Mouse (Mus musculus) embryonic facial prominence, embryonic 15.5 days (tissue): ENCODE results near the gene Tma7. TPM values are rescaled to one million over a fixed set of nuclear protein-coding genes. Genes with fewer than 3 reads are reported as not detected.
A peak's percentile ranks its signal among the peaks of the same experiment; 100 is the strongest.

Experiments
- ATAC-seq: fragments of 200-750 bp; cut with Nextera tagmentation; 2 replicates; pipeline ENCODE4 v1.8.0; 2017; ENCODE audit warnings: low read depth, moderate TSS enrichment; ENCODE audit not compliant: insufficient number of reproducible peaks, low FRiP score, low TSS enrichment
- H3K27ac ChIP-seq: fragments of 300-500 bp; sonication (generic); replicated peaks from 2 replicates; pipeline ENCODE4 v1.5.1; 2015; ENCODE audit warnings: mild to moderate bottlenecking, inconsistent platforms
- H3K27me3 ChIP-seq: fragments of 300-500 bp; sonication (generic); 2 replicates; pipeline ENCODE4 v1.6.1; 2015; ENCODE audit warnings: inconsistent platforms
- H3K36me3 ChIP-seq: fragments of 300-500 bp; sonication (generic); 2 replicates; pipeline ENCODE4 v1.6.1; 2015; ENCODE audit warnings: mild to moderate bottlenecking, inconsistent platforms
- H3K4me1 ChIP-seq: fragments of 300-500 bp; sonication (generic); 2 replicates; pipeline ENCODE4 v1.6.1; 2015; ENCODE audit warnings: inconsistent platforms
- H3K4me2 ChIP-seq: fragments of 300-500 bp; sonication (generic); replicated peaks from 2 replicates; pipeline ENCODE4 v1.6.1; 2015; ENCODE audit warnings: mild to moderate bottlenecking, inconsistent platforms
- H3K4me3 ChIP-seq: fragments of 300-500 bp; sonication (generic); replicated peaks from 2 replicates; pipeline ENCODE4 v1.5.1; 2015; ENCODE audit warnings: mild to moderate bottlenecking, inconsistent platforms
- H3K9ac ChIP-seq: fragments of 300-500 bp; sonication (generic); 2 replicates; pipeline ENCODE4 v1.6.1; 2015; ENCODE audit warnings: inconsistent platforms
- H3K9me3 ChIP-seq: fragments of 300-500 bp; sonication (generic); replicated peaks from 2 replicates; pipeline ENCODE4 v1.6.1; 2016; ENCODE audit warnings: inconsistent platforms
- WGBS: fragments of 180-500 bp; shearing (Covaris S2); methylation state at CpG from one replicate; pipeline ENCODE4 v1.1.7; 2015; 5-methylcytosine and 5-hydroxymethylcytosine counted together
- polyA plus RNA-seq: library from polyadenylated mRNA; unstranded; fragments of >200 nt; fragmentation: Nextera tagmentation; extraction: Ambion mirVana; gene quantifications from 2 replicates; pipeline ENCODE4 v1.2.1, GENCODE M21; 2015

The Tma7 gene
- polyA plus RNA-seq, 1 experiment from 2014 or later: 534 TPM

GRCm38 (mm10) chr9:109068095-109068735 lies 14.2 kb downstream of the Tma7 start:
- Histone ChIP-seq H3K9me3 (no peaks in the 10 kb centered on the region), H3K4me1 (peaks cover 9% of the 10 kb centered on the region), H3K27me3 (no peaks in the 10 kb centered on the region), H3K9ac (no peak overlapping the region), H3K27ac (no peak overlapping the region), H3K36me3 (peaks cover 86% of the 10 kb centered on the region), H3K4me3 (no peak overlapping the region), H3K4me2 (no peak overlapping the region)
- WGBS: 94% methylated on average over 3 of the region's 3 CpGs
- ATAC-seq: no peak

DNA sequence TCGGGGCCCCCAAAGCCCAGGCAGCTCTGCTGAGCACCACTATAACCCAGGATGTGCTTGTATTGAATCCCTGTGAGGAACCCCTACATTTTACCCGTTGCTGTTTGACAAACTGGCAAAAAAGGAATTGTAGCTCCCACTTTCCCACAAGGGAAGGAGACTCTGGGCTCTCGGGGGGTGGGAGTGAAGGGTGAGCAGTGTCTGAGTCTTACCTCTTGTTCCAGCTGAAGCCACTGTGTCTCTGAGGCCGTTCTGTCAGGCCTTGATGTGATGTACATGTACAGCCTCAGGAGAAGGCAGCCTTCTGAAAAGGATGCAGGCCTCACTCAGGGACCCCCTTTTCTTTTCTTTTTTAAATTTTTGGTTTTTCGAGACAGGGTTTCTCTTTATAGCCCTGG lies 21.5 kb downstream of the Tma7 start:
- Histone ChIP-seq H3K36me3 (peaks cover 77% of the 10 kb centered on the region), H3K27ac (no peak overlapping the region), H3K27me3 (no peaks in the 10 kb centered on the region), H3K4me3 (no peak overlapping the region), H3K9ac (no peak overlapping the region), H3K4me1 (peaks cover 25% of the 10 kb centered on the region), H3K4me2 (no peak overlapping the region), H3K9me3 (no peaks in the 10 kb centered on the region)
- WGBS: 89% methylated on average over 5 of the region's 5 CpGs
- ATAC-seq: no peak

DNA sequence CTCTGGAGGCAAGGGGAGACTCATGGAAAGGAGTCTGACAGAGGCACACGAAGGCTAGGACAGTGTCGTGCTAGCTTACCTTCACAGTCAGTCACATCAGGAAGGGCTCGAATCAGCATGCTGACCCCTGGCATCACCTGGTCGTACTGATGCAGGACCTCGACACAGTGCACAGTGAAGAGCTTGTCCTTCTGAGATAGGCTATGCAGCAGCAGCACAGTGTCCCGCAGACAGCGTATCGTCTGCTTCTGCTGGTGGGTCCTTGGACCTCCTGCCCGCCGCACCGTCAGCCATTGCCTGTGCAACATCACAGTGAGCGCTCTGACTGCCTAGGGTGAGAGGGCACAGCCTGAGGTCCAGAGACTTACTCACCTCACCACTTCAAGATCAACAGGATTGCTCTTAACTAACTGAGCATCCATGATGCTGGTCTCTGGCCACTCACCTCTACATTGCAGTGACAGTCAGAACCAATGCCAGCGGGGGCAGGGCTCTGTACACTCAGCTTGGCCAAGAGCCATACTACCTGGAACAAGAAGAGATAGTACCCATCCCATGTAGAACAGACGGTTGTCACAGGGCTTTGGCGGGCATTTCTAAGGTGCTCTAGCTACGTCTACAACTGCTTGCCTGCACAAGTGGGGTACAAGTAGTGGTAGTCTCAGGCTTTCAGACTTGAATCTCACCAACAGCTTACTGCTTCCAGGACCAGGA lies 22.0 kb downstream of the Tma7 start:
- no peak overlapping the region for H3K4me3 ChIP-seq
- WGBS: 90% methylated on average over 16 of the region's 16 CpGs
- no peak overlapping the region for H3K9ac ChIP-seq
- ATAC-seq: no peak
- peak overlapping the region; percentile 93; the same call in 1 of the 2 replicates for H3K27ac ChIP-seq
- H3K36me3 ChIP-seq: peaks cover 72% of the 10 kb centered on the region
- H3K27me3 ChIP-seq: no peaks in the 10 kb centered on the region
- no peaks in the 10 kb centered on the region for H3K9me3 ChIP-seq
- peak overlapping the region; percentile 55; the same call in 1 of the 2 replicates for H3K4me2 ChIP-seq
- H3K4me1 ChIP-seq: peaks cover 27% of the 10 kb centered on the region

DNA sequence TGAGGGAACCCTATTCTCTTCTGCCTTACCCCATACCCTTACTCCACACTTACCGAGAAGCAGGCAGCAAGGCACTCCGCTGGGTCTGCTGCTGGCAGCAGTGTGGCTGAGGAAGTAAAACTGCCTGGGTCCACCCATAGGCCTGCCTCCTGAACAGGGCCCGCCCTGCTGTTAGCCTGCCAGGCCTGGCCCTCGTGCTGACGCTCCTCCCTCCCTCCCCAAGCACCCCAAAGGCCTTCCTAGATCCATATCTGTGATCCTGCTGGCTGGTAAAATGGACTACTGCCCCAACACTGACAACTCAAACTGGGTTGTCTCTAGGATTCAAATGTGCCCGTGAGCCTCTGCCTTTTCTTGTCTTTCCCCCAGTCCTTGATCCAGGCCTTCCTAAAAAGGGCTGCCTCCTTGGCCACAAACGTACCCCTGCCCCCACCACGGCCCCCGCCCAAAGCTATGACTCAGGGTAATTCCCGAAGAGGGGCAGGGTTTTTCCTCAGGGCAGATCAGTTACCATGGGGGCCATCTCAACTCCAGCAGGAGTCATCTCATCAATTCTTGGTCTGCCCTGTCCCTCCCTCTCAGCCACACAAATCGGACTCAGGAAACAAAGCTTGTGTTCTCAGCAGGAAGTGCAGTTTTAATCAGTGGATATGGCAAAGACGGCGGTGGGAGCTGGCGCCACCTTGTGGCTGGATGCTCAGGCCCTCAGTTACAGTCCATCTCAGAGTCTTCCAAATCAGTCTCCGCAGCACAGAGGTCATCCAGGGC lies 23.1 kb downstream of the Tma7 start, which contains the start of gene Trex1:
Trex1 (minus strand) TSS at position 599 of the 768 bp plus-strand sequence.
- Histone ChIP-seq H3K36me3 (peaks cover 62% of the 10 kb centered on the region), H3K27me3 (no peaks in the 10 kb centered on the region), H3K4me3 (peak within 1 kb of the TSS; percentile 45), H3K9me3 (no peaks in the 10 kb centered on the region), H3K4me2 (peak within 1 kb of the TSS; percentile 55), H3K4me1 (peaks cover 38% of the 10 kb centered on the region), H3K27ac (peak within 1 kb of the TSS; percentile 93), H3K9ac (peak within 1 kb of the TSS; percentile 26)
- 6% methylated on average over 15 of the region's 15 CpGs for WGBS
- peak; percentile 92 for ATAC-seq

- WGBS: 87% methylated on average over 19 of the region's 19 CpGs
- peak overlapping the region; percentile 93 for H3K27ac ChIP-seq
- no peak for ATAC-seq
- peak overlapping the region; percentile 55; the same call in 1 of the 2 replicates for H3K4me2 ChIP-seq
- peaks cover 51% of the 10 kb centered on the region for H3K36me3 ChIP-seq
- peak overlapping the region; percentile 26 for H3K9ac ChIP-seq
- no peaks in the 10 kb centered on the region for H3K27me3 ChIP-seq
- peak overlapping the region; percentile 45 for H3K4me3 ChIP-seq
- peaks cover 47% of the 10 kb centered on the region for H3K4me1 ChIP-seq
- H3K9me3 ChIP-seq: no peaks in the 10 kb centered on the region
Measured at GRCm38 (mm10) chr9:109058006-109058765, 24.2 kb downstream of the Tma7 start.

GRCm38 (mm10) chr9:109057543-109057942 lies 24.8 kb downstream of the Tma7 start:
- WGBS: 92% methylated on average over 5 of the region's 5 CpGs
- no peak for ATAC-seq
- H3K36me3 ChIP-seq: peaks cover 45% of the 10 kb centered on the region

GRCm38 (mm10) chr9:109056916-109057315 lies 25.5 kb downstream of the Tma7 start:
- Histone ChIP-seq H3K27me3 (no peaks in the 10 kb centered on the region), H3K4me2 (no peak overlapping the region), H3K27ac (no peak overlapping the region), H3K9ac (no peak overlapping the region; the same call in 1 of the 2 replicates), H3K4me1 (peaks cover 51% of the 10 kb centered on the region), H3K36me3 (peaks cover 43% of the 10 kb centered on the region), H3K9me3 (no peaks in the 10 kb centered on the region), H3K4me3 (no peak overlapping the region)
- 82% methylated on average over 4 of the region's 4 CpGs for WGBS
- no peak for ATAC-seq

More at GRCm38 (mm10) chr9:109057543-109057942, 24.8 kb downstream of the Tma7 start:
- Histone ChIP-seq H3K27me3 (no peaks in the 10 kb centered on the region), H3K9me3 (no peaks in the 10 kb centered on the region), H3K4me1 (peaks cover 51% of the 10 kb centered on the region), H3K4me3 (no peak overlapping the region), H3K27ac (no peak overlapping the region), H3K9ac (no peak overlapping the region), H3K4me2 (no peak overlapping the region)

- WGBS: 92% methylated on average over 17 of the region's 17 CpGs
- peaks cover 51% of the 10 kb centered on the region for H3K4me1 ChIP-seq
- peaks cover 46% of the 10 kb centered on the region for H3K36me3 ChIP-seq
- no peaks in the 10 kb centered on the region for H3K27me3 ChIP-seq
- H3K4me3 ChIP-seq: no peak overlapping the region
- no peak overlapping the region for H3K27ac ChIP-seq
- ATAC-seq: no peak
- no peaks in the 10 kb centered on the region for H3K9me3 ChIP-seq
- H3K9ac ChIP-seq: no peak overlapping the region
- H3K4me2 ChIP-seq: no peak overlapping the region
Measured at GRCm38 (mm10) chr9:109056081-109056690, 26.2 kb downstream of the Tma7 start.

DNA sequence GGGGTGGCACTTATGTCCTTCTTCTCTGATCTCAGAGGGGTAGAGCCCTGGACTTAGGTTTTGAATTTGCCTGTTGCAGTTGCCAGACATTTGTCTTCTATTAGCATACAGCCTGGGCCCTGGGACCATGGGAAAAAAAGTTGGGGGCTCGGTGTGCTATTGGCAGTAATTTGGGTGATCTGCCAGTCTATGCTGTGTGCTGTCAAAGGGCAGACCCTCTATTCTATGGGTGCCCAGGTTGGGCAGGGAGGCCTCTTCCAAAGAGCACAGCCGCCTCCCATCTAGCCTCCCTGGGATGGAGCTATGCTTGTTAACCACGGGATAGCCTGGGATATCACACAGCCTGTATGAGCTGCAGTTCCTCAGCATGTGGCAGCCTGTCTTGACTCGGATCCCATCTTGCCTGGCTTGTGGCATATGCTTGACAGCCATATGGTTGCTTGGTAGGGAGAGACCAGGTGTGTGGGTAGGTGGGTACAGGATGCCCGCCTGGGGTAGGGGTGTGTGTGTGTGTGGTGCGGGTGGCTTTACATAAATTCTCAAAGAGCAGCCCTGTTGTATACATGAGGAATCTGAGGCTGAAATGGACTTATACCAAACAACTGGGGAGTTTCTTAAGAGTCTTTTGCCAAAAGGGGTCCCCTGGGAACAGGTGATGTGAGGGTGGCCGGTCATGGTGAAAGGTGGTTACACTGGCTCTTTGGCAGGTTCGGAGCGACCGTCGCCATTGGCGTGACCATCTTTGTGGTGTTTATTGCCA lies 26.9 kb downstream of the Tma7 start:
- 87% methylated on average over 12 of the region's 12 CpGs for WGBS
- peaks cover 42% of the 10 kb centered on the region for H3K36me3 ChIP-seq

DNA sequence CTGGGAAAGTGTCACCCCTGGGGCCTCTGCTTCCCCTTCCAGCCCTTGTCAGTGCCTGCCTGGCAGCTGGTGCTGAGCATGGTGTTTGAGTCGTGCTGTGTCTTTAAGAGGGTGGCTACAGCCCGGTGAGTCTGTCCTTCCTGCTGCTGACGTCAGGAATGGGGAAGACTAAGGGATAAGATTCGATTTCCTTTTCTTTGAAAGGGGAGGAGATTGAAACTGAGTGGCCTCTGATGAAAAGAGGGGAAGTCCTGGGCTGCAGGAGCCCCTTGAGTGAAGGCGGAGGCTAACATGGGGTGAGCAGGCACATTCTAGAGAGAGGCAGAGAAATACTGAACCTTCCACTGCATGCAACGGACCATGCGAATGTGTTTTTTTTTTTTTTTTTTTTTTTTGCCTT lies 27.7 kb downstream of the Tma7 start:
- Histone ChIP-seq H3K36me3 (peaks cover 40% of the 10 kb centered on the region), H3K9me3 (no peaks in the 10 kb centered on the region), H3K4me2 (peak overlapping the region; percentile 49), H3K4me3 (peak overlapping the region; percentile 36), H3K27me3 (no peaks in the 10 kb centered on the region), H3K9ac (peak overlapping the region; percentile 23; the same call in 1 of the 2 replicates), H3K27ac (peak overlapping the region; percentile 83), H3K4me1 (peaks cover 43% of the 10 kb centered on the region)
- WGBS: 2% methylated on average over 7 of the region's 7 CpGs
- ATAC-seq: peak; percentile 27; the same call in 1 of the 2 replicates

More for the DNA sequence above, 26.9 kb downstream of the Tma7 start:
- Histone ChIP-seq H3K27me3 (no peaks in the 10 kb centered on the region), H3K9ac (peak overlapping the region; percentile 23; the same call in 1 of the 2 replicates), H3K4me3 (peak overlapping the region; percentile 36), H3K4me2 (peak overlapping the region; percentile 49), H3K27ac (peak overlapping the region; percentile 83), H3K9me3 (no peaks in the 10 kb centered on the region), H3K4me1 (peaks cover 51% of the 10 kb centered on the region)
- no peak for ATAC-seq
